ENCODE assay signal across 24 mouse cellular contexts in genomic region chr13:41886120-41886519, GRCm38 (mm10). TPM values are rescaled to one million over a fixed set of nuclear protein-coding genes. Genes with fewer than 3 reads are reported as not detected.
DNase-seq lines count a peak whose midpoint lies in the region; ATAC-seq lines count a peak whose summit lies in the region.
"Had no signal": no experiment of that assay in that cellular context is flagged by ENCODE, and none has a peak within 500 bp of the region (broad histone marks: within the 10 kb centered on the region; RNA-seq: fewer than 3 reads in every experiment).

No protein-coding gene starts in this region.

- no peaks in the 10 kb centered on the region for H3K36me3 ChIP-seq in splenic B cell, adult 2 months (ENCODE audit: control insufficient read depth, insufficient read depth, low read length, poor library complexity, severe bottlenecking)
- H3K36me3 ChIP-seq: G1E had no signal

- no peaks in the 10 kb centered on the region for H3K27me3 ChIP-seq in splenic B cell, adult 2 months (ENCODE audit: control insufficient read depth, insufficient read depth, low read length, poor library complexity, severe bottlenecking)
- H3K27me3 ChIP-seq: CH12.LX, Patski had no signal

- peak; percentile 28 for DNase-seq in heart, adult 11 months
- DNase-seq in heart, adult 18-20 months = no peak
- DNase-seq in fat pad, adult 2 months (ENCODE audit: extremely low read depth, low read depth, low spot score) = peak; percentile 52
- peak; percentile 69 for DNase-seq in gonadal fat pad, adult 2 months (ENCODE audit: low read depth)
- peak; percentile 17 for DNase-seq in splenic B cell, adult 2 months (ENCODE audit: low read depth, low spot score)
- no peak for DNase-seq in thymus, postnatal 0 days (ENCODE audit: low spot score)
- no peak for DNase-seq in gastrocnemius, postnatal 4 days (ENCODE audit: low spot score in 2 of 2)
- DNase-seq: adrenal gland, adult 2 months; adrenal gland, adult 8-10 months; adrenal gland, postnatal 10 days; adrenal gland, postnatal 14 days; adrenal gland, postnatal 25 days; adrenal gland, postnatal 36 days; B cell, adult 2 months; cerebellum, adult 11 months; cerebellum, adult 11-12 months had no signal

- no peak for ATAC-seq in granulocyte monocyte progenitor cell, adult 5-6 weeks (replicated peaks; ENCODE audit: poor library complexity, severe bottlenecking)
- ATAC-seq: activated CD4-positive, CD25-positive, alpha-beta regulatory T cell, adult 4 months; CD4-positive, CD25-positive, alpha-beta regulatory T cell, adult 4 months; Patski had no signal

RNA-seq across cellular contexts. Expression of gene Adtrp, which starts 38.6 kb away (rescaled TPM):
- 1 to 10 TPM in 1 of 2 experiments, under 1 TPM in 1; 0.87 to 6.5 TPM for total RNA-seq in heart, adult 18-20 months (2021)
- 8.0 and 8.8 TPM in 2 replicates for polyA plus RNA-seq in gonadal fat pad, adult 2 months (2012; rRNA removed)
- polyA plus RNA-seq in thymus, postnatal 0 days (2015; fragmentation: Nextera tagmentation; extraction: Ambion mirVana) = 0.37 and 0.64 TPM in 2 replicates
- total RNA-seq in granulocyte monocyte progenitor cell, adult 5-6 weeks (2014; fragmentation: Nextera tagmentation) = not detected in 2 replicates
- 2.2 TPM in 1 of 2 replicates, not detected in the other for total RNA-seq in granulocyte monocyte progenitor cell, adult 5-6 weeks (2017)
- total RNA-seq in gastrocnemius, postnatal 4 days (2021) = under 1 TPM; 0.74 to 0.88 TPM
- total RNA-seq: G1E, MEL had no signal
- polyA plus RNA-seq: C2C12, G1E, Patski had no signal

Comparison
In these comparisons a context has a peak if more than half of its experiments do, and no peak if none do; other contexts are left out.
1. DNase-seq: peak in heart, adult 11 months (single experiment), fat pad, adult 2 months (single experiment), gonadal fat pad, adult 2 months (single experiment) and splenic B cell, adult 2 months (single experiment); none in heart, adult 18-20 months (0 of 2), thymus, postnatal 0 days (single experiment) and gastrocnemius, postnatal 4 days (0 of 2).